Mouse (Mus musculus) retina, postnatal 7 days (tissue): ENCODE data around the gene Gabbr1.

Source experiments
- DNase-seq: peaks from one replicate; pipeline ENCODE4 v3.0.0-alpha.2; 2012; ENCODE audit warnings: low read depth, low spot score

Gene Gabbr1

GRCm38 (mm10) chr17:37039127-37039894 lies 6.5 kb upstream of the Gabbr1 start:
- no peak for DNase-seq

GRCm38 (mm10) chr17:37044651-37045244 lies 1.0 kb upstream of the Gabbr1 start:
- no peak for DNase-seq

GRCm38 (mm10) chr17:37046312-37047112 lies 746 bp downstream of the Gabbr1 start:
- peak; percentile 14 for DNase-seq

GRCm38 (mm10) chr17:37047332-37047976 lies 1.7 kb downstream of the Gabbr1 start:
- no peak for DNase-seq

- DNase-seq, result peak; percentile 20
These were observed 2.2 kb downstream of the Gabbr1 start for GRCm38 (mm10) chr17:37047981-37048380.

- no peak for DNase-seq
These were observed 2.6 kb downstream of the Gabbr1 start for GRCm38 (mm10) chr17:37048383-37048782.

- DNase-seq, result peak; percentile 48
These were observed 4.0 kb downstream of the Gabbr1 start for GRCm38 (mm10) chr17:37049570-37050310.

- peak; percentile 54 for DNase-seq
These were observed 4.6 kb downstream of the Gabbr1 start for GRCm38 (mm10) chr17:37050399-37050798.

- no peak for DNase-seq
These were observed 5.1 kb downstream of the Gabbr1 start for GRCm38 (mm10) chr17:37050876-37051275.

GRCm38 (mm10) chr17:37051745-37052144 lies 6.0 kb downstream of the Gabbr1 start:
- DNase-seq, result no peak

GRCm38 (mm10) chr17:37056957-37057356 lies 11.2 kb downstream of the Gabbr1 start:
- no peak for DNase-seq

GRCm38 (mm10) chr17:37061435-37061834 lies 15.7 kb downstream of the Gabbr1 start:
- DNase-seq, result no peak

- no peak for DNase-seq
These were observed 16.4 kb downstream of the Gabbr1 start for GRCm38 (mm10) chr17:37062101-37062641.

GRCm38 (mm10) chr17:37063063-37063462 lies 17.3 kb downstream of the Gabbr1 start:
- no peak for DNase-seq

- DNase-seq, result no peak
These were observed 18.1 kb downstream of the Gabbr1 start for GRCm38 (mm10) chr17:37063686-37064495.

- no peak for DNase-seq
These were observed 20.2 kb downstream of the Gabbr1 start for GRCm38 (mm10) chr17:37065993-37066392.

GRCm38 (mm10) chr17:37067861-37068260 lies 22.1 kb downstream of the Gabbr1 start:
- no peak for DNase-seq

GRCm38 (mm10) chr17:37070121-37070520 lies 24.4 kb downstream of the Gabbr1 start:
- no peak for DNase-seq

- no peak for DNase-seq
These were observed 26.4 kb downstream of the Gabbr1 start for GRCm38 (mm10) chr17:37072080-37072729.
